Mouse (Mus musculus): ENCODE results near the gene Cln5.

Gene Cln5

GRCm38 (mm10) chr14:103112606-103113363 lies 42.8 kb downstream of the Cln5 start:
- DNase-seq, result no peak

GRCm38 (mm10) chr14:103114994-103115670 lies 45.1 kb downstream of the Cln5 start:
- no peak for DNase-seq

- DNase-seq, result no peak
Observed at GRCm38 (mm10) chr14:103125756-103126155, 55.7 kb downstream of the Cln5 start.

Measured in lung, postnatal 36 days (tissue).